Mouse (Mus musculus) ES-E14 (cell line): ENCODE data around the gene Kifc3.
"Not testable (repeated sequence)": the region's sequence is repeated elsewhere in the genome, so short reads cannot be mapped to it uniquely, and the experiment has no call there.

Experiments
- CHD2 ChIP-seq: IDR thresholded peaks from 2 replicates; pipeline ENCODE4 v1.6.1; 2014; ENCODE audit warnings: mild to moderate bottlenecking, low read depth, low read length, inconsistent platforms
- HCFC1 ChIP-seq: IDR thresholded peaks from 2 replicates; pipeline ENCODE4 v1.6.1; 2012; ENCODE audit warnings: low read length, inconsistent platforms, borderline replicate concordance; ENCODE audit not compliant: insufficient read depth
- MAFK ChIP-seq: IDR thresholded peaks from 2 replicates; pipeline ENCODE4 v1.6.1; 2014; ENCODE audit warnings: mild to moderate bottlenecking, low read depth, low read length, inconsistent platforms; ENCODE audit not compliant: insufficient read depth
- ZC3H11A ChIP-seq: IDR thresholded peaks from 2 replicates; pipeline ENCODE4 v1.6.1; 2012; ENCODE audit warnings: low read depth, mild to moderate bottlenecking, inconsistent platforms, low read length, borderline replicate concordance
- ZNF384 ChIP-seq: IDR thresholded peaks from 2 replicates; pipeline ENCODE4 v1.6.1; 2012; ENCODE audit warnings: low read depth, low read length, inconsistent platforms

DNA sequence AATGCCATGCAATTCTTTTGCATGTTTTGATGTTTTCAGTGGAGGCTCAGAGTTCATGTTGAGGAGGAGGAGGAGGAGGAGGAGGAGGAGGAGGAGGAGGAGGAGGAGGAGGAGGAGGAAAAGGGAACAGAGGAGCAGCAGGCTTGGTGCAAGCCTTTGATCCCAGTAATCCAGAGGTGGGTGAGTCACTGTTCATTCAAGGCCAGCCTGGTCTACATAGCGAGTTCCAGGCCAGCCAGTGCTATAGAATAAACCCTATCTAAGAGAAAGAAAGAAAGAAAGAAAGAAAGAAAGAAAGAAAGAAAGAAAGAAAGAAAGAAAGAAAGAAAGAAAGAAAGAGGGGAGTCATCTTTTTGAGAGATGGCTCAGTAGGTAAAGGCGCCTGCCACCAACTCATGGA is 38.6 kb downstream of the Kifc3 start:
- TF ChIP-seq ZNF384, ZC3H11A, CHD2, MAFK, HCFC1: not testable (repeated sequence)
